In the genomic region with DNA sequence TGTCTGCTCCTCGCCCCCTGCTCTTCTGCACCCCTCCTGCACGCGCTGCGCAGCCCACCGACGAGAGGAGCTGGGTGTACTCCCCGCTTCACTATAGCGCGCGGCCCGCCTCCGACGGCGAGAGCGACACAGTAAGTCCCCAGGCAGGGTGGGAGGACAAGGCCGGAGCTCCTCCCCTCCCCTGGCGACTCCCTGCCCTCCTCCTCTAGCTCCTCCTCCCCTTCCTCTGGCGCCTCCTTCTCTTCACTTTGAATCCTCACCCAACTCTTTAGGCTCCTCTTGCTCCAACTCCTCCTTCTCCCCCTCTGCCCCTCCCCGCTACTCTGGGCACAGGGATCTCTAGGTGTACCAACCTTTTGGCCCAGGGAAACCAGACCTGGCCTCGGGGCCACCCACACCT, we compare ENCODE assay signal across 8 mouse cellular contexts. TPM values are rescaled to one million over a fixed set of nuclear protein-coding genes. Genes with fewer than 3 reads are reported as not detected.
DNase-seq lines count a peak whose midpoint lies in the region; ATAC-seq lines count a peak whose summit lies in the region.

No protein-coding gene starts in this region.

- peaks cover 36% of the 10 kb centered on the region for H3K4me1 ChIP-seq in stomach, embryonic 16.5 days (ENCODE audit: control insufficient read depth, insufficient read depth, low read length)

- no peaks in the 10 kb centered on the region for H3K27me3 ChIP-seq in stomach, embryonic 16.5 days (ENCODE audit: control insufficient read depth, insufficient read depth, low read length)

- peak; percentile 59 for DNase-seq in thymus, postnatal 14 days
- DNase-seq in thymus, postnatal 10 days (ENCODE audit: low spot score in 2 of 2): no peak
- DNase-seq in embryo, embryonic 11 days: peak; percentile 65
- peak; percentile 78 for DNase-seq in kidney, adult 11 months
- DNase-seq in lung, adult 18-20 months: peak; percentile 86 to 90
- DNase-seq in testis, postnatal 14 days (ENCODE audit: low spot score): no peak
- DNase-seq in right cerebral cortex, postnatal 25 days: no peak

- 0 out of 2 replicates have a peak, but pooled peaks cover 15% of the 10 kb centered on the region for H3K36me3 ChIP-seq in stomach, embryonic 16.5 days (ENCODE audit: control insufficient read depth, insufficient read depth, low read length)

- WGBS in stomach, embryonic 16.5 days: 12% methylated on average over 20 of the region's 20 CpGs

- peak overlapping the region; percentile 70 for H3K9ac ChIP-seq in stomach, embryonic 16.5 days (ENCODE audit: low read length)

- peak overlapping the region; percentile 34 for H3K4me3 ChIP-seq in stomach, embryonic 16.5 days (replicated peaks; ENCODE audit: low read length)

- peak overlapping the region; percentile 65 for H3K4me2 ChIP-seq in stomach, embryonic 16.5 days (ENCODE audit: low read depth, low read length)

- ATAC-seq in stomach, embryonic 16.5 days (ENCODE audit: insufficient read depth, low FRiP score): peak; percentile 12; the same call in 1 of the 2 replicates

- peak overlapping the region; percentile 49; the same call in 1 of the 2 replicates for H3K27ac ChIP-seq in stomach, embryonic 16.5 days (ENCODE audit: low read length)

- no peaks in the 10 kb centered on the region for H3K9me3 ChIP-seq in stomach, embryonic 16.5 days (replicated peaks; ENCODE audit: control insufficient read depth, low read length)

RNA-seq across cellular contexts. Expression of gene Cactin, which starts 3.6 kb away (rescaled TPM):
- 22.4 and 26.7 TPM in 2 replicates for polyA plus RNA-seq in stomach, embryonic 16.5 days (2015; fragmentation: Nextera tagmentation; extraction: Ambion mirVana)

RNA-seq across cellular contexts. Expression of gene Tbxa2r, which starts 11.3 kb away (rescaled TPM):
- 28.1 and 31.5 TPM in 2 replicates for polyA plus RNA-seq in stomach, embryonic 16.5 days (2015; fragmentation: Nextera tagmentation; extraction: Ambion mirVana)

RNA-seq across cellular contexts. Expression of gene Pip5k1c, which starts 24.5 kb away (rescaled TPM):
- polyA plus RNA-seq in stomach, embryonic 16.5 days (2015; fragmentation: Nextera tagmentation; extraction: Ambion mirVana): 40.8 and 41.8 TPM in 2 replicates

RNA-seq across cellular contexts. Expression of gene Gipc3, which starts 25.8 kb away (rescaled TPM):
- 0.05 TPM in 1 of 2 replicates, not detected in the other for polyA plus RNA-seq in stomach, embryonic 16.5 days (2015; fragmentation: Nextera tagmentation; extraction: Ambion mirVana)

RNA-seq across cellular contexts. Expression of gene Tjp3, which starts 25.9 kb away (rescaled TPM):
- 29.1 and 35.7 TPM in 2 replicates for polyA plus RNA-seq in stomach, embryonic 16.5 days (2015; fragmentation: Nextera tagmentation; extraction: Ambion mirVana)

Comparison
In these comparisons a context has a peak if more than half of its experiments do, and no peak if none do; other contexts are left out.
1. DNase-seq: peak in thymus, postnatal 14 days (single experiment), embryo, embryonic 11 days (single experiment), kidney, adult 11 months (single experiment) and lung, adult 18-20 months (2 of 2); none in thymus, postnatal 10 days (0 of 2), testis, postnatal 14 days (single experiment) and right cerebral cortex, postnatal 25 days (single experiment).